Mouse (Mus musculus): Measurements from ENCODE around the gene Nfib. TPM values are rescaled to one million over a fixed set of nuclear protein-coding genes. Genes with fewer than 3 reads are reported as not detected.

Nfib gene
- polyA plus RNA-seq, 2 experiments: 1.7 to 2.6 TPM

DNA sequence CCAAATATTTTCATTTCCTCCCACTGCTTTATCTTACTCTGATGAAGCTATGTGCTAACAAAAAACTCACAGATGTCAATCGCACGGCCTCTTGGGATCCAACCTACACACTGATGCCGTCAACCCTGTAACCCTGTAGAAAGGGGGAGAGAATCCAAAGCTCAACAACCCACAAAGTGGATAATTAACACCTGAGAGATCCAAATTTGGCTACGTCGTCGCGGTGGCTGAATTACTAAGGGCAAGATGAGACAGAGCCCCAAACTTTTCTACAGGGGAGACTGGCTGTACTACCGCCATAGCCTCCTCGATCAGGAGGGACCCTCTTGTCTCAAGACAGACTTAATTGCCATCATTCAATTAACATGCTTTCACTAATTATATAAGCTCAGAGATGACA lies 99.2 kb downstream of the Nfib start:
- no peak for TF ChIP-seq EP300 (IDR thresholded peaks at IDR 0.05; ENCODE audit: low read depth)
- TF ChIP-seq CTCF (IDR thresholded peaks at IDR 0.05; ENCODE audit: low read depth): no peak

DNA sequence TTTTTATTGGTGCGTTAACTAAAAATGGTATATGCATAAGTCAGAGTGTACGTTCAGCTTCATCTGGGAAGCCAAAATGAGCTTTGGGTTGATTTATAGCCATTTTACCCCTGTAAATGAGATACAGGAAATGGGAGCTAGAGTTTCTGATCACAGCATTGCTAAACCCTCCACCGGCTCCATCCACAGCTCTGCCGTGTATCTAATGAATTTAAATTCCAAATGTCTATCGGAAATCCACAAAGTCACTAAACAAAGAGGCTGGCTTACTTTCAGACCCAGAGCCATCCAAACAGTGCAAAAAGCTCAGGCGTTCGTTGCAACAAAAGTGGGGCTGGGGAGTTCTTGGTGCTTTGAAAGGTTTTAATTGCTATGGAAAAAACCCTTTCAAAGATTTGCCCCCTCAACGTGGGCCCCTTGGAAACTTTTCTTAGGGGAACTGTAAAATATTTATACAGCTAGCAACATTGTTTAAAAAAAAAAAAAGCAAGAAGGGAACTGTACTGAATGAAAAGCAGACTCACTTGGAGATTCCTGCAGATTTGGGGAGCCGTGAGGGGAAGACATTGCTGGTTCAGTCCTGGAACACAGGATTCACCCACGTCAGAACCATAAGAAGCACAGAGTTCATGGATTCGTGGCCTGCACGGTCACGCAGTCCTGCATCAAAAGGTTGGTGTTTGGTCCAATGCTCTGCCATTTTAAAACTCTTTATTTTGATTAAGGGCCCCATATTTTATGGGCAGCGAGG lies 100.3 kb downstream of the Nfib start:
- H3K27ac ChIP-seq: no peak overlapping the region
- TF ChIP-seq EP300 (IDR thresholded peaks at IDR 0.05; ENCODE audit: low read depth): no peak
- no peak for TF ChIP-seq CTCF (IDR thresholded peaks at IDR 0.05; ENCODE audit: low read depth)
- H3K4me2 ChIP-seq (ENCODE audit: low read depth): no peak overlapping the region
- no peaks in the 10 kb centered on the region for H3K27me3 ChIP-seq (ENCODE audit: control insufficient read depth, insufficient read depth, low read length)
- no peak for ATAC-seq (ENCODE audit: insufficient read depth)
- H3K4me3 ChIP-seq (ENCODE audit: insufficient read depth in 1 of 2, low read depth in 2 of 2, low read length in 2 of 2): no peak overlapping the region
- H3K9me3 ChIP-seq (ENCODE audit: control insufficient read depth, low read length): no peaks in the 10 kb centered on the region
- no peaks in the 10 kb centered on the region for H3K36me3 ChIP-seq (replicated peaks; ENCODE audit: control insufficient read depth, insufficient read depth, low read depth)
- no peak overlapping the region for H3K9ac ChIP-seq (replicated peaks)
- no peak for DNase-seq (ENCODE audit: low read depth in 3 of 3, low spot score in 3 of 3)
- no peaks in the 10 kb centered on the region for H3K4me1 ChIP-seq (replicated peaks; ENCODE audit: control insufficient read depth in 2 of 2, insufficient read depth in 2 of 2, low read length in 1 of 2)
- 68% methylated on average over 14 of the region's 14 CpGs for WGBS (ENCODE audit: insufficient replicate concordance)

More for the DNA sequence above, 99.2 kb downstream of the Nfib start:
- Histone ChIP-seq H3K4me3 (ENCODE audit: insufficient read depth in 1 of 2, low read depth in 2 of 2, low read length in 2 of 2) (no peak overlapping the region), H3K4me2 (ENCODE audit: low read depth) (no peak overlapping the region), H3K27ac (no peak overlapping the region), H3K4me1 (replicated peaks; ENCODE audit: control insufficient read depth in 2 of 2, insufficient read depth in 2 of 2, low read length in 1 of 2) (no peaks in the 10 kb centered on the region), H3K9me3 (ENCODE audit: control insufficient read depth, low read length) (no peaks in the 10 kb centered on the region), H3K9ac (replicated peaks) (no peak overlapping the region), H3K36me3 (replicated peaks; ENCODE audit: control insufficient read depth, insufficient read depth, low read depth) (no peaks in the 10 kb centered on the region), H3K27me3 (ENCODE audit: control insufficient read depth, insufficient read depth, low read length) (no peaks in the 10 kb centered on the region)
- WGBS (ENCODE audit: insufficient replicate concordance): 75% methylated on average over 9 of the region's 9 CpGs
- ATAC-seq (ENCODE audit: insufficient read depth) (no peak), DNase-seq (ENCODE audit: low read depth in 3 of 3, low spot score in 3 of 3) (no peak)

DNA sequence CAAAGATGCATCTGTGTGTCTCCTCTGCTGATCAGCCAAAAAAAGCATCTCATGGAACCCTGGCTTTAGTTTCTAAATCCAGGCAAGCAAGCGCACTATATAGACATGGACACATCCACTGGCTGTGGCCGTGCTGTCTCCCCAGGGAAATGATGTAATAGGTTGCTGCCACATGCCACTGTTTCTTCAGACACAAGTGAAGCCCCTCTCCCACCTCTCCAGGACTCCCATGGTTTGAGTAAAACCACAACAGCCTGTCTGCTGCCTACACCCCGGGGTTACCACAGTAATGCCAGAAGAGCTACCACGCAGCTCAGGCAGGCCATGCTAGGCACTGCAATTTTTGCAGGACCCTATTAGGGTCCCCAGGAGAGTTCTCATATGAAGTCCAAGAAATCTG lies 101.0 kb downstream of the Nfib start:
- Histone ChIP-seq H3K4me3 (ENCODE audit: insufficient read depth in 1 of 2, low read depth in 2 of 2, low read length in 2 of 2) (no peak overlapping the region), H3K36me3 (replicated peaks; ENCODE audit: control insufficient read depth, insufficient read depth, low read depth) (no peaks in the 10 kb centered on the region), H3K9ac (replicated peaks) (no peak overlapping the region), H3K4me2 (ENCODE audit: low read depth) (no peak overlapping the region), H3K9me3 (ENCODE audit: control insufficient read depth, low read length) (no peaks in the 10 kb centered on the region), H3K27me3 (ENCODE audit: control insufficient read depth, insufficient read depth, low read length) (no peaks in the 10 kb centered on the region), H3K27ac (no peak overlapping the region), H3K4me1 (replicated peaks; ENCODE audit: control insufficient read depth in 2 of 2, insufficient read depth in 2 of 2, low read length in 1 of 2) (no peaks in the 10 kb centered on the region)
- DNase-seq (ENCODE audit: low read depth in 3 of 3, low spot score in 3 of 3) (no peak), ATAC-seq (ENCODE audit: insufficient read depth) (no peak)
- 43% methylated on average over 4 of the region's 4 CpGs for WGBS (ENCODE audit: insufficient replicate concordance)
- TF ChIP-seq CTCF (IDR thresholded peaks at IDR 0.05; ENCODE audit: low read depth) (no peak), EP300 (IDR thresholded peaks at IDR 0.05; ENCODE audit: low read depth) (no peak)

DNA sequence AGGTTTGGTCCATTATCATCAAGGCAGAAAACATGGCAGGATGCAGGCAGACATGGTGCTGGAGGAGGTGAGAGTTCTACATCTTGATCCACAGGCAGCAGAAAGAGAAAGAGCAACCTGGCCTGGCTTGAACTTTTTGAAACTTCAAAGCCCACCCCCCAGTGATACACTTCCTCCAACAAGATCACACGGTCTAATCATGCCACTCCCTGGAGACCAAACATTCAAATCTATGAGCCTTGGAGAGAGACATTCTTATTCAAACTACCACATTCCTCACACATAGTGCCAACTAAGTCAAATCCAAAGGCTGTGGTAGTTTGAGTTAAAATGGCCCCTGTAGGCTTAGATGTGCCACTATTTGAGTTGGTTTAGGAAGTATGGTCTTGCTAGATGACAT lies 104.9 kb downstream of the Nfib start:
- no peak for TF ChIP-seq EP300 (IDR thresholded peaks at IDR 0.05; ENCODE audit: low read depth)
- no peak overlapping the region for H3K27ac ChIP-seq
- 70% methylated on average over 1 of the region's 1 CpGs for WGBS (ENCODE audit: insufficient replicate concordance)

DNA sequence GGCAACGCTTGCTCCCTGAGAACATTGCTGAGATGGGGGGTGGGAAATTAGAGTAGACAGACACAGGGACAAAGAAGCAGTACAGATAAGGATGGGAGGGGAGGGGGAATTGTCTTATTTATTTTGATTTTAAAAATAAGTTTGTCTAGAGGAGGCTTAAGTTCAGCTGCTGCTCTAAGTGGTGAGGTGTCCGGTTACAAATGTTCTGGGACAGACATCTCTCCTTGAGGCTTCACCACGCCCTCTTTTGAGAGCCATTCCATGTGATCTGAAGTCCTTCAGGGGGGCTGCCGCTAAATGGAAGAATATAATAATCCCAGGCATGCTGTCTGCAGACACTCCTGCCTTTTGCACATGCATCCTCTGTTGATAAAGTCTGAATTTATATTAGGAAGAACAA lies 107.1 kb downstream of the Nfib start:
- TF ChIP-seq CTCF (IDR thresholded peaks at IDR 0.05; ENCODE audit: low read depth): no peak
- no peak for TF ChIP-seq EP300 (IDR thresholded peaks at IDR 0.05; ENCODE audit: low read depth)
- DNase-seq (ENCODE audit: low read depth in 3 of 3, low spot score in 3 of 3) (no peak), ATAC-seq (ENCODE audit: insufficient read depth) (no peak)
- Histone ChIP-seq H3K9me3 (ENCODE audit: control insufficient read depth, low read length) (no peaks in the 10 kb centered on the region), H3K4me3 (ENCODE audit: insufficient read depth in 1 of 2, low read depth in 2 of 2, low read length in 2 of 2) (no peak overlapping the region), H3K27me3 (ENCODE audit: control insufficient read depth, insufficient read depth, low read length) (no peaks in the 10 kb centered on the region), H3K9ac (replicated peaks) (no peak overlapping the region), H3K36me3 (replicated peaks; ENCODE audit: control insufficient read depth, insufficient read depth, low read depth) (no peaks in the 10 kb centered on the region), H3K4me1 (replicated peaks; ENCODE audit: control insufficient read depth in 2 of 2, insufficient read depth in 2 of 2, low read length in 1 of 2) (no peaks in the 10 kb centered on the region), H3K27ac (no peak overlapping the region), H3K4me2 (ENCODE audit: low read depth) (no peak overlapping the region)
- WGBS (ENCODE audit: insufficient replicate concordance): 55% methylated on average over 4 of the region's 4 CpGs

More for the DNA sequence above, 104.9 kb downstream of the Nfib start:
- H3K9me3 ChIP-seq (ENCODE audit: control insufficient read depth, low read length): no peaks in the 10 kb centered on the region
- no peaks in the 10 kb centered on the region for H3K27me3 ChIP-seq (ENCODE audit: control insufficient read depth, insufficient read depth, low read length)
- no peaks in the 10 kb centered on the region for H3K36me3 ChIP-seq (replicated peaks; ENCODE audit: control insufficient read depth, insufficient read depth, low read depth)
- H3K4me1 ChIP-seq (replicated peaks; ENCODE audit: control insufficient read depth in 2 of 2, insufficient read depth in 2 of 2, low read length in 1 of 2): no peaks in the 10 kb centered on the region
- H3K9ac ChIP-seq (replicated peaks): no peak overlapping the region
- no peak for DNase-seq (ENCODE audit: low read depth in 3 of 3, low spot score in 3 of 3)
- H3K4me2 ChIP-seq (ENCODE audit: low read depth): no peak overlapping the region
- ATAC-seq (ENCODE audit: insufficient read depth): no peak
- no peak overlapping the region for H3K4me3 ChIP-seq (ENCODE audit: insufficient read depth in 1 of 2, low read depth in 2 of 2, low read length in 2 of 2)

All from liver, embryonic 14.5 days (tissue).